Comparison of ENCODE assay signal across 13 mouse cellular contexts in the genomic region with DNA sequence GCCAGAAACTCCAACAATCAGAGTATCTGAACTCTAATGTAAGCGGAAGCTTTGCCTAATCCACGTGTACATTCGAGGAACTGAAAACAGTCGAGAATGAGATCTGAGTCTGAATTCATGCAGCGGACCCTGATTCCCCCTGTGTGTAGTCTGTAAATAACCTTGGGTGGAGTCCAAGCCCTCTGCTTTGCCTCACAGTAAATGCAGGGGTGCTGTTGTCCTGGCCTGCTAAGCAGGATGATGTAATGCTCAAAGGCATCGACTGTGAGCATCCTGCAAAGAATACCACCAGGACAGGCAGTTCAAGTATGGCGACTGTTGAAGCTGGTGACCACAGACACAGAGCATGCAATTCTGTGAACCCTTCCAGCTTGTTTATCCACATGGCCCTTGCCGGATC. TPM values are rescaled to one million over a fixed set of nuclear protein-coding genes. Genes with fewer than 3 reads are reported as not detected.
DNase-seq lines count a peak whose midpoint lies in the region; ATAC-seq and TF ChIP-seq lines count a peak whose summit lies in the region.
"Had no signal": no experiment of that assay in that cellular context is flagged by ENCODE, and none has a peak within 500 bp of the region (broad histone marks: within the 10 kb centered on the region; RNA-seq: fewer than 3 reads in every experiment).

No protein-coding gene starts in this region.

- no peaks in the 10 kb centered on the region for H3K9me3 ChIP-seq in intestine, embryonic 15.5 days
- H3K9me3 ChIP-seq in intestine, postnatal 0 days (ENCODE audit: control insufficient read depth): no peaks in the 10 kb centered on the region
- no peaks in the 10 kb centered on the region for H3K9me3 ChIP-seq in midbrain, postnatal 0 days (ENCODE audit: low read length)

- no peak for TF ChIP-seq CTCF in intestine, postnatal 0 days (IDR thresholded peaks at IDR 0.05; ENCODE audit: low read depth)
- TF ChIP-seq CTCF in midbrain, postnatal 0 days (IDR thresholded peaks at IDR 0.05): no peak

- H3K27me3 ChIP-seq in intestine, embryonic 15.5 days (replicated peaks): no peaks in the 10 kb centered on the region
- H3K27me3 ChIP-seq in intestine, postnatal 0 days (replicated peaks; ENCODE audit: control insufficient read depth, insufficient read depth, low read length): no peaks in the 10 kb centered on the region
- no peaks in the 10 kb centered on the region for H3K27me3 ChIP-seq in midbrain, postnatal 0 days (ENCODE audit: insufficient read depth, low read length)

- DNase-seq in cerebellum, postnatal 14 days: peak; percentile 41 to 49
- no peak for DNase-seq in cerebellum, adult 8-10 months
- DNase-seq in midbrain, postnatal 0 days (ENCODE audit: low spot score): peak; percentile 34
- DNase-seq in embryo, embryonic 9.5 days (ENCODE audit: extremely low spot score): no peak
- no peak for DNase-seq in lung, adult 18-20 months
- DNase-seq: adrenal gland, adult 2 months; gastrocnemius, postnatal 10 days; kidney, postnatal 25 days had no signal

- no peak overlapping the region for H3K4me3 ChIP-seq in intestine, embryonic 15.5 days (replicated peaks)
- no peak overlapping the region for H3K4me3 ChIP-seq in intestine, postnatal 0 days (ENCODE audit: low read depth, low read length)
- H3K4me3 ChIP-seq in midbrain, postnatal 0 days (ENCODE audit: low read depth, low read length): no peak overlapping the region
- H3K4me3 ChIP-seq: erythroblast, embryonic 14.5 days had no signal

- H3K36me3 ChIP-seq in intestine, embryonic 15.5 days: no peaks in the 10 kb centered on the region
- no peaks in the 10 kb centered on the region; the same call in 1 of the 2 replicates for H3K36me3 ChIP-seq in intestine, postnatal 0 days (ENCODE audit: control insufficient read depth, insufficient read depth)
- no peaks in the 10 kb centered on the region for H3K36me3 ChIP-seq in midbrain, postnatal 0 days (ENCODE audit: insufficient read depth, low read length)

- no peak overlapping the region for H3K4me2 ChIP-seq in intestine, embryonic 15.5 days (replicated peaks)
- H3K4me2 ChIP-seq in intestine, postnatal 0 days (replicated peaks; ENCODE audit: low read depth): no peak overlapping the region
- H3K4me2 ChIP-seq in midbrain, postnatal 0 days (ENCODE audit: low read depth, low read length, poor library complexity, severe bottlenecking): no peak overlapping the region

- peaks cover 14% of the 10 kb centered on the region for H3K4me1 ChIP-seq in intestine, embryonic 15.5 days (replicated peaks)
- 0 out of 2 replicates have a peak, but pooled peaks cover 3% of the 10 kb centered on the region for H3K4me1 ChIP-seq in intestine, postnatal 0 days (replicated peaks; ENCODE audit: control insufficient read depth, insufficient read depth, low read length)
- peaks cover 17% of the 10 kb centered on the region; the same call in 1 of the 2 replicates for H3K4me1 ChIP-seq in midbrain, postnatal 0 days (ENCODE audit: insufficient read depth, low read length)

- no peak overlapping the region for H3K9ac ChIP-seq in intestine, embryonic 15.5 days
- no peak overlapping the region for H3K9ac ChIP-seq in intestine, postnatal 0 days (ENCODE audit: low read depth, low read length)
- no peak overlapping the region for H3K9ac ChIP-seq in midbrain, postnatal 0 days (replicated peaks; ENCODE audit: low read length, poor library complexity, severe bottlenecking)

- peak; percentile 31; the same call in 1 of the 2 replicates for ATAC-seq in intestine, embryonic 15.5 days
- ATAC-seq in intestine, postnatal 0 days: no peak
- ATAC-seq in granulocyte monocyte progenitor cell, adult 5-6 weeks (replicated peaks; ENCODE audit: poor library complexity, severe bottlenecking): peak; percentile 73
- ATAC-seq in midbrain, postnatal 0 days (ENCODE audit: low FRiP score): no peak
- ATAC-seq: hindbrain, embryonic 16.5 days had no signal

- 53% methylated on average over 8 of the region's 8 CpGs for WGBS in intestine, embryonic 15.5 days
- 55% methylated on average over 8 of the region's 8 CpGs for WGBS in intestine, postnatal 0 days
- 54% methylated on average over 8 of the region's 8 CpGs for WGBS in midbrain, postnatal 0 days

- H3K27ac ChIP-seq in intestine, embryonic 15.5 days: no peak overlapping the region
- H3K27ac ChIP-seq in intestine, postnatal 0 days (ENCODE audit: low read depth, low read length): no peak overlapping the region; the same call in 1 of the 2 replicates
- 0 out of 2 replicates have a peak overlapping the region, but pooled peaks have one; percentile 18 for H3K27ac ChIP-seq in midbrain, postnatal 0 days (ENCODE audit: low read depth, low read length)

RNA-seq across cellular contexts. Expression of a gene that starts 34.8 kb away (rescaled TPM):
- 8.6 and 8.7 TPM in 2 replicates for polyA plus RNA-seq in intestine, embryonic 15.5 days (2015; fragmentation: Nextera tagmentation; extraction: Ambion mirVana)
- polyA plus RNA-seq in intestine, postnatal 0 days (2015; fragmentation: Nextera tagmentation; extraction: Ambion mirVana): 4.2 and 4.7 TPM in 2 replicates
- 14.2 and 44.5 TPM in 2 replicates for total RNA-seq in granulocyte monocyte progenitor cell, adult 5-6 weeks (2014; fragmentation: Nextera tagmentation)
- 9.7 and 13.8 TPM in 2 replicates for total RNA-seq in granulocyte monocyte progenitor cell, adult 5-6 weeks (2017)
- total RNA-seq in midbrain, postnatal 0 days (2014; rRNA removed): 18.3 and 20.2 TPM in 2 replicates
- 8.5 TPM in 2 replicates for polyA plus RNA-seq in midbrain, postnatal 0 days (2015; fragmentation: Nextera tagmentation; extraction: Ambion mirVana)

Comparison
In these comparisons a context has a peak if more than half of its experiments do, and no peak if none do; other contexts are left out.
1. DNase-seq: peak in cerebellum, postnatal 14 days (2 of 2) and midbrain, postnatal 0 days (single experiment); none in cerebellum, adult 8-10 months (single experiment), embryo, embryonic 9.5 days (single experiment) and lung, adult 18-20 months (0 of 2).
2. ATAC-seq: peak in intestine, embryonic 15.5 days (single experiment) and granulocyte monocyte progenitor cell, adult 5-6 weeks (single experiment); none in intestine, postnatal 0 days (single experiment) and midbrain, postnatal 0 days (single experiment).